Mouse (Mus musculus) splenic B cell, adult 2 months (primary cell): ENCODE data around the gene Afap1.

ENCODE experiments used
- DNase-seq: peaks from one replicate; pipeline ENCODE4 v3.0.0-alpha.2; 2011; ENCODE audit warnings: low read depth, low spot score
- H3K27me3 ChIP-seq: 2 replicates; pipeline ENCODE4 v1.6.1; 2012; ENCODE audit warnings: mild to moderate bottlenecking, low read length, moderate library complexity, mixed read lengths; ENCODE audit not compliant: control insufficient read depth, poor library complexity, insufficient read depth, severe bottlenecking
- H3K36me3 ChIP-seq: 2 replicates; pipeline ENCODE4 v1.6.1; 2012; ENCODE audit warnings: mild to moderate bottlenecking, low read length, moderate library complexity, mixed read lengths; ENCODE audit not compliant: control insufficient read depth, poor library complexity, insufficient read depth, severe bottlenecking

Gene Afap1

DNA sequence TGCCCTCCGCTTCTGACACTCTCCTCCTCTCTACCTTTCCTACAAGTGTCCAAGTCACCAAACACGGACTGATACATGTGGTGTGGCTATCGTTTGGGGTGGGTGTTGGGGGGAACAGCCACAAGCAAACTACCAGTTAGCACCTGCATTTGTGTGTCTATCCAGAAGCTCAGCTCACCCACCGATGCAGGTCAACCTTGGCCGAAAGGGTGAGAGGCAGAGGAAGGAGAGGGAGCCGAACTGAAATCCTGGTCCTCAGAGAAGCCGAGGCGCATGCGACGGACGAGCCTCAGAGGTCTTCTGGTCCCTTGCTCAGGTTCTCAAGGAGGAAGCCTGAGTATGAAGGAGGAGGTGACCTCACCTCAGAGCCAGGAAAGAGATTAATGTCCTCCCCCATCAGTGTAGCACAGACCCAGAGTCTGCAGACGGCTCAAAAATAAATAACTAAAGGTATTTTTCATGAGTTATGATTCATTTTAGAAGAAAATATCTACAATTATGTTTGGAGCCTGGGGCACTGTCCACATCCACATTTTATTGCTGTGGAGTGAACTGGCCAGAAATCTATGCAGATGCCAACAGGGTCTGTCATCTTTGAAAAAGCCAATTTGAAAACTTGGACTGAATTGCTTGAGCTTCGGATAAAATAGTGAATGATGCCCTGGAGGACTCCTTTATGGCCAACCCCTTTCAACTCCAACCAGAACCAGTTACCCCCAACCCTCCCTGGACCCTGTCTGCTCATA is 2.0 kb upstream of the Afap1 start:
- Histone ChIP-seq H3K36me3 (no peaks in the 10 kb centered on the region), H3K27me3 (no peaks in the 10 kb centered on the region)
- no peak for DNase-seq

DNA sequence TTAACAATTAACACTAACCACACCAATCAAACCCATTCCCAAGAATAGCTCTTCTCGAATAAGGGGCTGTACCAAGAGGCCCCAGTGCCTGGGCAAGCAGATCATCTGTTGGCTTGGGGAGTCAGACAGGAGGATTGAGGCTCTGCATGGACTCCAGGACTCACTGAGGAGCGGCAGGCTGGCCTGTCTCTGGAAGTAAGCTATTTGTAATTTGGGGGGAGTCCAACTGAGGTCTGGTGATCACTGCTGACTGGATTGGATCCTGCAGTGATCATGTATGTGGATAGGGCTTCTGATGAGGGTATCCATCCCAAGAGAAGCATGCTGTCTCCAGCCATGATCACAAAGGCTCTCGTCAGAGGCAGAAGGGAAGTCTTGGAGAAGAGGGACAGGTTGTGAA is 756 bp upstream of the Afap1 start:
- H3K36me3 ChIP-seq = no peaks in the 10 kb centered on the region
- DNase-seq = no peak

GRCm38 (mm10) chr5:35893805-35894260 is 714 bp downstream of the Afap1 start:
- peak; percentile 41 for DNase-seq
- Histone ChIP-seq H3K36me3 (no peaks in the 10 kb centered on the region), H3K27me3 (no peaks in the 10 kb centered on the region)

More for the DNA sequence above, 756 bp upstream of the Afap1 start:
- H3K27me3 ChIP-seq = no peaks in the 10 kb centered on the region

- no peak for DNase-seq
Observed at GRCm38 (mm10) chr5:35894295-35895047, 1.4 kb downstream of the Afap1 start.

DNA sequence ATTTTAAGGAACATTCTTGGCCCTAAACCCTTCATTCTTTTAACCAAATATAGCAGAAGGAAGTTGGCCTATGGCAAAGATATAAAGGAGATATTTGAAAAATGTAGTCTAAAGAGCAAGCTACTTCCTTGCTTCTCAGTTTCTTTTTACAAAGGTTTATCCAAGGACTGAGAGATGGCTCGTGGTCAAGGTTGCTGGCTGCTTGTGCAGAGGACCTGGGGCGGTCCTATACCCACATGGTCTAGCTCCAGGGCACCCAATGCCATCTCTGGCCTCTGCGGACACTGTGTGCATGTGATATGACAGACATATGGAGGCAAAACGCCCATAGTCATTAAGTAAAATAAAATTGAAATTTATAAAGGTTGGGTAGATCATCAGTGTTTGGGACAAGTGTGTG is 2.8 kb downstream of the Afap1 start:
- no peak for DNase-seq
- no peaks in the 10 kb centered on the region for H3K27me3 ChIP-seq
- H3K36me3 ChIP-seq = no peaks in the 10 kb centered on the region

More at GRCm38 (mm10) chr5:35894295-35895047, 1.4 kb downstream of the Afap1 start:
- no peaks in the 10 kb centered on the region for H3K27me3 ChIP-seq
- no peaks in the 10 kb centered on the region for H3K36me3 ChIP-seq

GRCm38 (mm10) chr5:35896556-35896955 is 3.4 kb downstream of the Afap1 start:
- Histone ChIP-seq H3K36me3 (no peaks in the 10 kb centered on the region), H3K27me3 (no peaks in the 10 kb centered on the region)
- no peak for DNase-seq

DNA sequence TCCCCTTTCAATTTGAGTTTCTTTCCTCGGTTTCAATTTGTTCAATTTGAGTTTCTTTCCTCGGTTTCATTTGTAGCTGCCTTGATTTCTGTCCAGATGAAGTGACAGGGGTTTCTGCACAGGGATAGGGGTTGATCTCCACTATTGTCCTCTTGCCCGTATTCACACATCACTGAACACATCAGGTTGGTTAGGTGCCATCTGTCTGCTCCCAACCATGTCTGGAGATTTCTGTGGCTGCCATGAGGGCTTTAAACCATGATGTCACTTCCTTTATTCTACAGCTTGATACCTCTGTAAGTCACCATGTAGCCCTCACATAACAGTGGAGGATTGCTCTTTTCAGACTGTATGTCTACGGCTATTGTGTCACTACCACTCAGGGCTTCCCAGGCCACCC is 4.0 kb downstream of the Afap1 start:
- H3K36me3 ChIP-seq = no peaks in the 10 kb centered on the region
- DNase-seq = no peak
- no peaks in the 10 kb centered on the region for H3K27me3 ChIP-seq

DNA sequence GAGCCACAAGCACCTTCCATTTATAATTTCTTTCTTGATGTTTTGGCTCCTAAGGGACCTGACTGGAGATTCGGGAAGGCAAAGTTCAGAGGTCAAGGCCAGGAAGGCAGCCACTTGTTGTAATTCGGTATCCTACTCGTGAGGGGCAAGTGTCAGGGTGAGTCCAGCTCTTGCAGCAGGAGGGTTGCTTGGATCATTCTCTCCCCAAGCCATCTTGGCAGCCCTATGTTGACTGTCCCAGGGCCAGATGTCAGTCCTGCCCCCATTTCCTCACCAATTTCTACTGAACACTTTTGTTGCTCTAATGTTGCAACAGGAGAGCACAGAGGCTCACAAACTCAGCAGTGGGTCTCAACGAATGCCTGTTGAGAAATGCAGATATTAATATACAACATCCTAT is 5.0 kb downstream of the Afap1 start:
- Histone ChIP-seq H3K36me3 (no peaks in the 10 kb centered on the region), H3K27me3 (no peaks in the 10 kb centered on the region)
- no peak for DNase-seq

DNA sequence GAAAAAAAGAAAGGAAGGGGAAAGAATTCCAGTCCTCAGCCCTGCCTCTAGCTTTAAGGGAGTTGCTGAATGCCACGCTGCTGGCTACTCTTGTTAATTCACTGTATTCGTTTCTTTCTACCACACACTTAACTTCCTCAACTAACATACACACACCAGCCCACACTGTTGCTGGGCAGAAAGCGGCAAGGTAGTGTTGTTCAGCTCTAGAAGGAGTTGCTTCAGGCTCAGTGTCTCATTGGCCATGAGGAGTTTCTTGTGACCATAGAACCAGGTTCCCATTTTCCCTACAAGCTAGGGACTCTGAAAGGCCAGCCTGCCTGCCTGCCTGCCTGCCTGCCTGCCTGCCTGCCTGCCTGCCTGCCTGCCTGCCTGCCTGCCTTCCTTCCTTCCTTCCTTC is 5.9 kb downstream of the Afap1 start:
- Histone ChIP-seq H3K27me3 (no peaks in the 10 kb centered on the region), H3K36me3 (no peaks in the 10 kb centered on the region)
- DNase-seq = no peak

GRCm38 (mm10) chr5:35900401-35901225 is 7.5 kb downstream of the Afap1 start:
- DNase-seq = peak; percentile 28
- H3K36me3 ChIP-seq = no peaks in the 10 kb centered on the region
- H3K27me3 ChIP-seq = no peaks in the 10 kb centered on the region

DNA sequence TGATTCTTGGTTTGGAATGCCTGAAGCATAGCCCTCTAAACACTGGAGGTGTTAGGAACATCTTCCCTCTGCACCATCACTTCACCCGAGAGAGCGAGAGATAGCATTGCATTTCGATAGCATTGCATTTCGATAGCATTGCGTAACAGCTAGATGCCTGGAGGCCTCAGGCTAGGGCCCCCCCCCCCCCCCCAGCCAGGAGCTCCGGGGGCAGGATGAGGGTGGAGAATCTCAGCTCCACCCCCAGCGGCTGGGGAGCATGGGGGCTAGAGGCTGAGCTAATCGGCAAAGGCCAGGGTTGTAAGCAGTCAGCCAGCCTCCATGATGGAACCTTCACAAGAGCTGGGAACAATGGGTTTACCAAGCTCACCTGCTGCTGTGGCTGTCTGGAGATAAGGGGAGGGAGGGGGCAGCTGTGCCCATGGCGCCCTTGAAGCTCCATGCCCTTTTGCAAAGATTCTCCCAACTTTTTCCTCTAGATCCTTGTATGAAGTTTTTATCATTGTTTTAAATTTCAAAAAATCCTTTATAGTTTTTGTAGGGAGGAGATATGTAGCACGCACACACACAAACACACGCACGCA is 8.2 kb downstream of the Afap1 start:
- DNase-seq = no peak
- no peaks in the 10 kb centered on the region for H3K36me3 ChIP-seq
- no peaks in the 10 kb centered on the region for H3K27me3 ChIP-seq

DNA sequence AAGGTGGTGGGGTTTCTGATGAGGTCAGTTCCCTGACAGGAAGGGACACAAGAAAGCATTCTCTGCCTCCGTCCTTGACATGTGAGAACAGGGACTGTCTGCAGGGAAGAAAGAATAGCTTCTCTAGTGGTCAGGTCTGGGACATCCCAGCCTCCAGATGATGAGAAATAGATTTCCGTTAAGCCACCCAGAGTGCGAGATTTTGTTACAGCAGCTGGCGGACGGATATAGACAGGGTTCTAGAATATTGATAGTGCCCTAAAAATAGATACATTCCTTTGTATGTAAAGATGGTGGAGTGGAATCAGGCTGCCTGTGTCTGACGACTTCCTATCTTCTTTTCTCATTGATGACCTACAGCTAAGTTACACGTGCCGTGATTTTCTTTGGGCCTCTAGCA is 10.3 kb downstream of the Afap1 start:
- DNase-seq = no peak
- Histone ChIP-seq H3K27me3 (no peaks in the 10 kb centered on the region), H3K36me3 (no peaks in the 10 kb centered on the region)

DNA sequence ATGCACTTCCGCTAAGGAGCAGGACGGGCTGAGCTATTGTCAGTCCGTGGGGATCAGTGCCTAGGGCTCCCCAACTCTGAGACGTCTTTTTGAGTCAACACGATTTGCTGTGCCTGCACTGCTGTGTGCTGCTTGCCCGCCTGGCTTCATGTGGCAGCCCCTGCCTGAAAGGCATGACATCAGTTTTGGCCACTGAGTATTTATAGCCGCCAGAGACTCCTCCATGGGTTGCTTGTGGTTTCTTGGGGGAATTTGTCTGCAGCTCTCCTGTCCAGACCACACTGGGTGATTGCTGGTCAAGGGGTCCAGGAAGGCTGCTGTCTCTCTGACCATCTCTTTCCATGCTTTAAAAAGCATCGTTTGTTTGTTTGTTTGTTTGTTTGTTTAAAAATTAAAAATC is 12.2 kb downstream of the Afap1 start:
- Histone ChIP-seq H3K36me3 (no peaks in the 10 kb centered on the region), H3K27me3 (no peaks in the 10 kb centered on the region)
- DNase-seq = no peak

GRCm38 (mm10) chr5:35907090-35907489 is 14.0 kb downstream of the Afap1 start:
- no peak for DNase-seq
- no peaks in the 10 kb centered on the region for H3K36me3 ChIP-seq
- H3K27me3 ChIP-seq = no peaks in the 10 kb centered on the region
